31 mouse cellular contexts compared by ENCODE assay signal in genomic region chr11:82752349-82753115, GRCm38 (mm10). TPM values are rescaled to one million over a fixed set of nuclear protein-coding genes. Genes with fewer than 3 reads are reported as not detected.
DNase-seq lines count a peak whose midpoint lies in the region; ATAC-seq and TF ChIP-seq lines count a peak whose summit lies in the region.
"Had no signal": no experiment of that assay in that cellular context is flagged by ENCODE, and none has a peak within 500 bp of the region (broad histone marks: within the 10 kb centered on the region; RNA-seq: fewer than 3 reads in every experiment).

No protein-coding gene starts in this region.

- no peaks in the 10 kb centered on the region for H3K9me3 ChIP-seq in kidney, postnatal 0 days (replicated peaks; ENCODE audit: low read length)
- no peaks in the 10 kb centered on the region for H3K9me3 ChIP-seq in ES-E14 (ENCODE audit: control insufficient read depth, insufficient read depth, low read depth, low read length)
- H3K9me3 ChIP-seq in hindbrain, embryonic 13.5 days, result no peaks in the 10 kb centered on the region
- H3K9me3 ChIP-seq in midbrain, embryonic 13.5 days, result no peaks in the 10 kb centered on the region
- H3K9me3 ChIP-seq: embryonic facial prominence, embryonic 15.5 days; forebrain, embryonic 15.5 days; heart, embryonic 12.5 days; limb, embryonic 10.5 days; neural tube, embryonic 13.5 days had no signal

- DNase-seq in kidney, postnatal 0 days (ENCODE audit: low spot score), result peak; percentile 37
- DNase-seq in kidney, adult 9 months, result no peak
- peak; percentile 31 for DNase-seq in ES-E14 (ENCODE audit: low read depth, low spot score)
- DNase-seq in adrenal gland, adult 8-10 months, result peak; percentile 19
- DNase-seq: B cell, adult 2 months; cerebellum, adult 8-10 months; cerebellum, postnatal 36 days; gastrocnemius, postnatal 10 days; heart, adult 18-20 months; heart, postnatal 10 days; kidney, adult 18-20 months; kidney, postnatal 10 days; liver; liver, postnatal 0 days; lung, postnatal 10 days; right cerebral cortex, adult 18-20 months; thymus, adult 2 months; thymus, postnatal 4 days had no signal

- no peak overlapping the region for H3K4me2 ChIP-seq in kidney, postnatal 0 days (ENCODE audit: low read length)
- H3K4me2 ChIP-seq in hindbrain, embryonic 13.5 days, result no peak overlapping the region
- no peak overlapping the region for H3K4me2 ChIP-seq in midbrain, embryonic 13.5 days (replicated peaks)
- H3K4me2 ChIP-seq: embryonic facial prominence, embryonic 15.5 days; forebrain, embryonic 15.5 days; heart, embryonic 12.5 days; neural tube, embryonic 13.5 days had no signal

- H3K9ac ChIP-seq in kidney, postnatal 0 days (ENCODE audit: low read depth, low read length), result no peak overlapping the region
- no peak overlapping the region for H3K9ac ChIP-seq in ES-E14 (ENCODE audit: insufficient read depth, low read depth, low read length, poor library complexity, severe bottlenecking)
- H3K9ac ChIP-seq in hindbrain, embryonic 13.5 days, result no peak overlapping the region
- H3K9ac ChIP-seq in midbrain, embryonic 13.5 days (replicated peaks), result no peak overlapping the region
- H3K9ac ChIP-seq: embryonic facial prominence, embryonic 15.5 days; forebrain, embryonic 15.5 days; heart, embryonic 12.5 days; liver, postnatal 0 days; neural tube, embryonic 13.5 days had no signal

- no peaks in the 10 kb centered on the region for H3K36me3 ChIP-seq in kidney, postnatal 0 days (ENCODE audit: insufficient read depth, low read length)
- no peaks in the 10 kb centered on the region for H3K36me3 ChIP-seq in ES-E14 (ENCODE audit: control insufficient read depth, insufficient read depth, low read length, poor library complexity, severe bottlenecking)
- no peaks in the 10 kb centered on the region for H3K36me3 ChIP-seq in hindbrain, embryonic 13.5 days
- no peaks in the 10 kb centered on the region for H3K36me3 ChIP-seq in midbrain, embryonic 13.5 days
- H3K36me3 ChIP-seq: embryonic facial prominence, embryonic 15.5 days; forebrain, embryonic 15.5 days; heart, embryonic 12.5 days; limb, embryonic 10.5 days; neural tube, embryonic 13.5 days had no signal

- H3K4me1 ChIP-seq in kidney, postnatal 0 days (replicated peaks; ENCODE audit: insufficient read depth, low read length), result no peaks in the 10 kb centered on the region
- peaks cover 0 to 10% of the 10 kb centered on the region in 2 experiments; a peak in 1 of 4 replicates for H3K4me1 ChIP-seq in ES-E14 (ENCODE audit: control insufficient read depth in 2 of 2, insufficient read depth in 2 of 2, low read length in 2 of 2, poor library complexity in 1 of 2)
- no peaks in the 10 kb centered on the region for H3K4me1 ChIP-seq in hindbrain, embryonic 13.5 days (replicated peaks)
- H3K4me1 ChIP-seq in midbrain, embryonic 13.5 days (replicated peaks), result no peaks in the 10 kb centered on the region
- H3K4me1 ChIP-seq: embryonic facial prominence, embryonic 15.5 days; forebrain, embryonic 15.5 days; heart, embryonic 12.5 days; limb, embryonic 10.5 days; neural tube, embryonic 13.5 days had no signal

- WGBS in kidney, postnatal 0 days, result 47% methylated on average over 6 of the region's 6 CpGs
- WGBS in hindbrain, embryonic 13.5 days, result 68% methylated on average over 6 of the region's 6 CpGs
- WGBS in midbrain, embryonic 13.5 days, result 74% methylated on average over 6 of the region's 6 CpGs

- ATAC-seq in kidney, postnatal 0 days (replicated peaks; ENCODE audit: low FRiP score, low read depth), result no peak
- ATAC-seq in megakaryocyte progenitor cell, adult 5-6 weeks (replicated peaks; ENCODE audit: poor library complexity), result peak; percentile 58
- ATAC-seq in megakaryocyte, adult 5-6 weeks (ENCODE audit: poor library complexity, severe bottlenecking), result no peak
- no peak for ATAC-seq in hindbrain, embryonic 13.5 days (ENCODE audit: low FRiP score)
- ATAC-seq in midbrain, embryonic 13.5 days, result no peak
- ATAC-seq: forebrain, embryonic 15.5 days; liver, postnatal 0 days; midbrain, embryonic 16.5 days had no signal

- H3K27me3 ChIP-seq in kidney, postnatal 0 days (ENCODE audit: insufficient read depth, low read length), result no peaks in the 10 kb centered on the region
- no peaks in the 10 kb centered on the region for H3K27me3 ChIP-seq in hindbrain, embryonic 13.5 days
- H3K27me3 ChIP-seq in midbrain, embryonic 13.5 days, result no peaks in the 10 kb centered on the region
- H3K27me3 ChIP-seq: embryonic facial prominence, embryonic 15.5 days; forebrain, embryonic 15.5 days; heart, embryonic 12.5 days; neural tube, embryonic 13.5 days had no signal

- H3K27ac ChIP-seq in kidney, postnatal 0 days, result no peak overlapping the region
- no peak overlapping the region for H3K27ac ChIP-seq in ES-E14 (ENCODE audit: insufficient read depth, low read depth, low read length, poor library complexity, severe bottlenecking)
- no peak overlapping the region for H3K27ac ChIP-seq in hindbrain, embryonic 13.5 days
- H3K27ac ChIP-seq in midbrain, embryonic 13.5 days, result no peak overlapping the region
- H3K27ac ChIP-seq: embryonic facial prominence, embryonic 15.5 days; forebrain, embryonic 15.5 days; limb, embryonic 10.5 days; neural tube, embryonic 13.5 days; stomach, postnatal 0 days had no signal

- TF ChIP-seq CTCF in kidney, postnatal 0 days (IDR thresholded peaks at IDR 0.05; ENCODE audit: low read depth), result no peak

- no peak overlapping the region for H3K4me3 ChIP-seq in kidney, postnatal 0 days (replicated peaks; ENCODE audit: low read depth, low read length)
- peak overlapping the region in 1 of 2 experiments; percentile 38; a peak in 2 of 4 replicates for H3K4me3 ChIP-seq in ES-E14 (ENCODE audit: insufficient read depth in 1 of 2, low read depth in 1 of 2, low read length in 2 of 2, poor library complexity in 1 of 2, severe bottlenecking in 1 of 2)
- H3K4me3 ChIP-seq in hindbrain, embryonic 13.5 days, result no peak overlapping the region
- no peak overlapping the region for H3K4me3 ChIP-seq in midbrain, embryonic 13.5 days (replicated peaks)
- H3K4me3 ChIP-seq: embryonic facial prominence, embryonic 15.5 days; forebrain, embryonic 15.5 days; heart, embryonic 12.5 days; limb, embryonic 10.5 days; myocyte; neural tube, embryonic 13.5 days had no signal

- in situ Hi-C loops in ES-E14 (cut with MboI; ENCODE audit: low sequenced_read_pairs in 2 of 2, unreplicated experiment in 2 of 2), result no loop called here

TF ChIP-seq in ES-E14, 5 proteins besides CTCF, POLR2A, EP300 and RAD21:
- TF ChIP-seq ZNF384 (IDR thresholded peaks at IDR 0.05; ENCODE audit: low read depth, low read length), result no peak
- TF ChIP-seq CHD2 (IDR thresholded peaks at IDR 0.05; ENCODE audit: low read depth, low read length), result no peak
- no peak for TF ChIP-seq HCFC1 (IDR thresholded peaks at IDR 0.05; ENCODE audit: borderline replicate concordance, insufficient read depth, low read length)
- TF ChIP-seq MAFK (IDR thresholded peaks at IDR 0.05; ENCODE audit: insufficient read depth, low read depth, low read length), result peak; percentile 48; the same call in 1 of the 2 replicates
- no peak for TF ChIP-seq ZC3H11A (IDR thresholded peaks at IDR 0.05; ENCODE audit: borderline replicate concordance, low read depth, low read length)

RNA-seq across cellular contexts. Expression of gene Cct6b, which starts 11.6 kb away (rescaled TPM):
- polyA plus RNA-seq in kidney, postnatal 0 days (2015; fragmentation: Nextera tagmentation; extraction: Ambion mirVana), result 0.42 and 0.46 TPM in 2 replicates
- 0.63 and 0.98 TPM in 2 replicates for total RNA-seq in ES-E14 (2012; rRNA removed)
- total RNA-seq in adrenal gland, adult 8-10 months (2022), result 1 to 10 TPM in 3 of 4 experiments, under 1 TPM in 1; 0.87 to 2.0 (median 1.3) TPM
- total RNA-seq in megakaryocyte progenitor cell, adult 5-6 weeks (2015), result 0.30 and 0.32 TPM in 2 replicates
- total RNA-seq in megakaryocyte progenitor cell, adult 5-6 weeks (2017), result 0.08 and 0.37 TPM in 2 replicates
- total RNA-seq in megakaryocyte, adult 5-6 weeks (2015), result 0.11 TPM in 1 of 2 replicates, not detected in the other
- total RNA-seq in megakaryocyte, adult 5-6 weeks (2017), result not detected in 2 replicates
- polyA plus RNA-seq in hindbrain, embryonic 13.5 days (2015; fragmentation: Nextera tagmentation; extraction: Ambion mirVana), result 0.32 and 0.35 TPM in 2 replicates
- polyA plus RNA-seq in midbrain, embryonic 13.5 days (2015; fragmentation: Nextera tagmentation; extraction: Ambion mirVana), result 0.24 and 0.40 TPM in 2 replicates
- polyA plus RNA-seq: small intestine, adult 2 months had no signal

RNA-seq across cellular contexts. Expression of gene Zfp830, which starts 11.6 kb away (rescaled TPM):
- polyA plus RNA-seq in kidney, postnatal 0 days (2015; fragmentation: Nextera tagmentation; extraction: Ambion mirVana), result 35.6 and 38.1 TPM in 2 replicates
- total RNA-seq in ES-E14 (2012; rRNA removed), result 24.6 and 34.8 TPM in 2 replicates
- 10 to 100 TPM; 15.0 to 21.3 (median 16.7) TPM for total RNA-seq in adrenal gland, adult 8-10 months (2022)
- 20.1 and 20.8 TPM in 2 replicates for total RNA-seq in megakaryocyte progenitor cell, adult 5-6 weeks (2015)
- total RNA-seq in megakaryocyte progenitor cell, adult 5-6 weeks (2017), result 46.3 and 54.1 TPM in 2 replicates
- total RNA-seq in megakaryocyte, adult 5-6 weeks (2015), result 13.9 and 15.6 TPM in 2 replicates
- total RNA-seq in megakaryocyte, adult 5-6 weeks (2017), result 39.9 and 46.3 TPM in 2 replicates
- 29.6 and 31.0 TPM in 2 replicates for polyA plus RNA-seq in hindbrain, embryonic 13.5 days (2015; fragmentation: Nextera tagmentation; extraction: Ambion mirVana)
- polyA plus RNA-seq in midbrain, embryonic 13.5 days (2015; fragmentation: Nextera tagmentation; extraction: Ambion mirVana), result 31.3 and 33.0 TPM in 2 replicates

RNA-seq across cellular contexts. Expression of gene Lig3, which starts 28.4 kb away (rescaled TPM):
- polyA plus RNA-seq in kidney, postnatal 0 days (2015; fragmentation: Nextera tagmentation; extraction: Ambion mirVana), result 23.0 and 23.9 TPM in 2 replicates
- total RNA-seq in ES-E14 (2012; rRNA removed), result 66.5 and 79.1 TPM in 2 replicates
- 10 to 100 TPM; 22.5 to 34.6 (median 23.4) TPM for total RNA-seq in adrenal gland, adult 8-10 months (2022)
- total RNA-seq in megakaryocyte progenitor cell, adult 5-6 weeks (2015), result 31.3 and 39.5 TPM in 2 replicates
- 37.6 and 67.4 TPM in 2 replicates for total RNA-seq in megakaryocyte progenitor cell, adult 5-6 weeks (2017)
- total RNA-seq in megakaryocyte, adult 5-6 weeks (2015), result 14.0 and 15.7 TPM in 2 replicates
- total RNA-seq in megakaryocyte, adult 5-6 weeks (2017), result 17.7 and 20.3 TPM in 2 replicates
- 27.0 and 29.9 TPM in 2 replicates for polyA plus RNA-seq in hindbrain, embryonic 13.5 days (2015; fragmentation: Nextera tagmentation; extraction: Ambion mirVana)
- polyA plus RNA-seq in midbrain, embryonic 13.5 days (2015; fragmentation: Nextera tagmentation; extraction: Ambion mirVana), result 31.8 and 36.0 TPM in 2 replicates
